Mouse (Mus musculus) midbrain, embryonic 16.5 days (tissue): ENCODE measurements around the gene Gbgt1. TPM values are rescaled to one million over a fixed set of nuclear protein-coding genes. Genes with fewer than 3 reads are reported as not detected.

ENCODE experiments used
- ATAC-seq: fragments of 200-750 bp; cut with Nextera tagmentation; 2 replicates; pipeline ENCODE4 v1.8.0; 2017; ENCODE audit warnings: moderate TSS enrichment
- H3K27ac ChIP-seq: fragments of 300-500 bp; sonication (generic); 2 replicates; pipeline ENCODE4 v1.5.1; 2014; ENCODE audit warnings: mild to moderate bottlenecking, low read length, mixed read lengths
- H3K27me3 ChIP-seq: fragments of 300-500 bp; sonication (generic); 2 replicates; pipeline ENCODE4 v1.6.1; 2014; ENCODE audit warnings: low read depth, low read length, mixed read lengths; ENCODE audit not compliant: control insufficient read depth, insufficient read depth
- H3K36me3 ChIP-seq: fragments of 300-500 bp; sonication (generic); 2 replicates; pipeline ENCODE4 v1.6.1; 2014; ENCODE audit warnings: mild to moderate bottlenecking, low read length, moderate library complexity, mixed read lengths; ENCODE audit not compliant: control insufficient read depth, insufficient read depth
- H3K4me1 ChIP-seq: fragments of 300-500 bp; sonication (generic); 2 replicates; pipeline ENCODE4 v1.6.1; 2014; ENCODE audit warnings: mild to moderate bottlenecking, low read length, mixed read lengths; ENCODE audit not compliant: control insufficient read depth, insufficient read depth
- H3K4me2 ChIP-seq: fragments of 300-500 bp; sonication (generic); 2 replicates; pipeline ENCODE4 v1.6.1; 2014; ENCODE audit warnings: mild to moderate bottlenecking, low read length, mixed read lengths
- H3K4me3 ChIP-seq: fragments of 300-500 bp; sonication (generic); 2 replicates; pipeline ENCODE4 v1.5.1; 2014; ENCODE audit warnings: low read depth, mild to moderate bottlenecking, low read length, moderate library complexity, mixed read lengths
- H3K9ac ChIP-seq: fragments of 300-500 bp; sonication (generic); 2 replicates; pipeline ENCODE4 v1.6.1; 2014; ENCODE audit warnings: low read depth, low read length, mixed read lengths
- H3K9me3 ChIP-seq: fragments of 300-500 bp; sonication (generic); replicated peaks from 2 replicates; pipeline ENCODE4 v1.6.1; 2014; ENCODE audit warnings: mild to moderate bottlenecking, low read length, mixed read lengths; ENCODE audit not compliant: control insufficient read depth, poor library complexity, severe bottlenecking
- WGBS: fragments of 180-500 bp; shearing (Covaris S2); extraction: QIAGEN DNeasy Blood & Tissue Kit; methylation state at CpG from one replicate; pipeline ENCODE4 v1.1.7; 2014; 5-methylcytosine and 5-hydroxymethylcytosine counted together
- polyA plus RNA-seq: library from polyadenylated mRNA; unstranded; fragments of >200 nt; fragmentation: Nextera tagmentation; extraction: Ambion mirVana; gene quantifications from 2 replicates; pipeline ENCODE4 v1.2.1, GENCODE M21; 2015

The Gbgt1 gene
- polyA plus RNA-seq, result 1.1 and 1.2 TPM in 2 replicates

- H3K27me3 ChIP-seq, result no peaks in the 10 kb centered on the region
- no peaks in the 10 kb centered on the region for H3K9me3 ChIP-seq
- WGBS, result 79% methylated on average over 5 of the region's 5 CpGs
- H3K4me1 ChIP-seq, result no peaks in the 10 kb centered on the region
- no peak within 1 kb of the TSS for H3K4me2 ChIP-seq
- no peaks in the 10 kb centered on the region for H3K36me3 ChIP-seq
- H3K27ac ChIP-seq, result no peak within 1 kb of the TSS
- H3K9ac ChIP-seq, result no peak within 1 kb of the TSS
- ATAC-seq, result no peak
- no peak within 1 kb of the TSS for H3K4me3 ChIP-seq
Observed at GRCm38 (mm10) chr2:28496671-28497070, at the start of gene Gbgt1. Gene Gbgt1 (plus strand): TSS chr2:28496891.

GRCm38 (mm10) chr2:28447315-28447670 is 49.4 kb upstream of the Gbgt1 start:
- Histone ChIP-seq H3K36me3 (peaks cover 7% of the 10 kb centered on the region; the same call in 1 of the 2 replicates), H3K4me3 (peak overlapping the region; percentile 83), H3K4me2 (peak overlapping the region; percentile 84), H3K4me1 (peaks cover 16% of the 10 kb centered on the region), H3K9ac (peak overlapping the region; percentile 96), H3K27me3 (no peaks in the 10 kb centered on the region), H3K27ac (peak overlapping the region; percentile 92), H3K9me3 (no peaks in the 10 kb centered on the region)
- WGBS, result 5% methylated on average over 10 of the region's 11 CpGs
- ATAC-seq, result peak; percentile 75

GRCm38 (mm10) chr2:28451663-28452062 is 45.0 kb upstream of the Gbgt1 start:
- Histone ChIP-seq H3K27me3 (no peaks in the 10 kb centered on the region), H3K27ac (no peak overlapping the region), H3K4me2 (no peak overlapping the region), H3K4me1 (peaks cover 11% of the 10 kb centered on the region), H3K9me3 (no peaks in the 10 kb centered on the region), H3K9ac (no peak overlapping the region), H3K36me3 (peaks cover 21% of the 10 kb centered on the region), H3K4me3 (no peak overlapping the region)
- ATAC-seq, result no peak
- WGBS, result 94% methylated on average over 11 of the region's 11 CpGs

GRCm38 (mm10) chr2:28453539-28453938 is 43.2 kb upstream of the Gbgt1 start:
- no peaks in the 10 kb centered on the region for H3K4me1 ChIP-seq
- H3K36me3 ChIP-seq, result peaks cover 21% of the 10 kb centered on the region
- no peak overlapping the region for H3K4me3 ChIP-seq
- 86% methylated on average over 6 of the region's 6 CpGs for WGBS
- no peak overlapping the region for H3K27ac ChIP-seq
- H3K27me3 ChIP-seq, result no peaks in the 10 kb centered on the region
- no peaks in the 10 kb centered on the region for H3K9me3 ChIP-seq
- ATAC-seq, result no peak
- H3K4me2 ChIP-seq, result no peak overlapping the region
- H3K9ac ChIP-seq, result no peak overlapping the region

- Histone ChIP-seq H3K9ac (no peak overlapping the region), H3K36me3 (peaks cover 17% of the 10 kb centered on the region), H3K4me2 (no peak overlapping the region), H3K4me1 (no peaks in the 10 kb centered on the region), H3K4me3 (no peak overlapping the region), H3K9me3 (no peaks in the 10 kb centered on the region), H3K27ac (no peak overlapping the region), H3K27me3 (no peaks in the 10 kb centered on the region)
- WGBS, result 67% methylated on average over 1 of the region's 1 CpGs
- ATAC-seq, result no peak
Observed at GRCm38 (mm10) chr2:28456616-28457015, 40.1 kb upstream of the Gbgt1 start.

- WGBS, result 43% methylated on average over 3 of the region's 3 CpGs
- Histone ChIP-seq H3K36me3 (no peaks in the 10 kb centered on the region), H3K27ac (no peak overlapping the region), H3K9ac (no peak overlapping the region), H3K9me3 (no peaks in the 10 kb centered on the region), H3K4me2 (no peak overlapping the region), H3K4me3 (no peak overlapping the region), H3K27me3 (no peaks in the 10 kb centered on the region), H3K4me1 (peaks cover 13% of the 10 kb centered on the region)
- ATAC-seq, result no peak
Observed at GRCm38 (mm10) chr2:28463919-28464318, 32.8 kb upstream of the Gbgt1 start.

- Histone ChIP-seq H3K9ac (no peak overlapping the region), H3K4me1 (peaks cover 14% of the 10 kb centered on the region), H3K4me3 (no peak overlapping the region), H3K27me3 (no peaks in the 10 kb centered on the region), H3K36me3 (peaks cover 7% of the 10 kb centered on the region), H3K9me3 (no peaks in the 10 kb centered on the region), H3K4me2 (no peak overlapping the region), H3K27ac (no peak overlapping the region)
- no peak for ATAC-seq
- WGBS, result 85% methylated on average over 9 of the region's 9 CpGs
Observed at GRCm38 (mm10) chr2:28464919-28465318, 31.8 kb upstream of the Gbgt1 start.

GRCm38 (mm10) chr2:28465836-28466518 is 30.7 kb upstream of the Gbgt1 start, which contains the start of gene 1700007K13Rik:
Gene 1700007K13Rik (minus strand): TSS chr2:28466332.
- 4% methylated on average over 25 of the region's 25 CpGs for WGBS
- H3K27ac ChIP-seq, result no peak within 1 kb of the TSS
- H3K36me3 ChIP-seq, result peaks cover 16% of the 10 kb centered on the region
- peak within 1 kb of the TSS; percentile 26 for H3K4me3 ChIP-seq
- H3K9ac ChIP-seq, result 0 out of 2 replicates have a peak within 1 kb of the TSS, but pooled peaks have one; percentile 22
- H3K4me1 ChIP-seq, result peaks cover 14% of the 10 kb centered on the region
- H3K4me2 ChIP-seq, result peak within 1 kb of the TSS; percentile 55
- no peaks in the 10 kb centered on the region for H3K27me3 ChIP-seq
- ATAC-seq, result peak; percentile 66; the same call in 1 of the 2 replicates
- no peaks in the 10 kb centered on the region for H3K9me3 ChIP-seq

GRCm38 (mm10) chr2:28467860-28468485 is 28.7 kb upstream of the Gbgt1 start, which contains the start of gene Mrps2:
Gene Mrps2 (plus strand): TSS chr2:28468066.
- Histone ChIP-seq H3K4me2 (peak within 1 kb of the TSS; percentile 94), H3K4me3 (peak within 1 kb of the TSS; percentile 98), H3K36me3 (peaks cover 27% of the 10 kb centered on the region), H3K4me1 (peaks cover 14% of the 10 kb centered on the region), H3K9ac (peak within 1 kb of the TSS; percentile 95), H3K9me3 (no peaks in the 10 kb centered on the region), H3K27me3 (no peaks in the 10 kb centered on the region), H3K27ac (peak within 1 kb of the TSS; percentile 72)
- peak; percentile 92 for ATAC-seq
- WGBS, result under 1% methylated on average over 52 of the region's 52 CpGs
